Mouse (Mus musculus) ES-E14 (cell line): ENCODE measurements around the gene Camk2n1. TPM values are rescaled to one million over a fixed set of nuclear protein-coding genes. Genes with fewer than 3 reads are reported as not detected.

Experiments
- DNase-seq: peaks from one replicate; pipeline ENCODE4 v3.0.0-alpha.2; 2013; ENCODE audit warnings: low read depth, low spot score
- H3K27ac ChIP-seq: 2 replicates; pipeline ENCODE4 v1.5.1; 2012; ENCODE audit warnings: low read depth, mild to moderate bottlenecking, low read length, moderate library complexity, mixed read lengths; ENCODE audit not compliant: poor library complexity, insufficient read depth, severe bottlenecking
- H3K36me3 ChIP-seq: 2 replicates; pipeline ENCODE4 v1.6.1; 2012; ENCODE audit warnings: mild to moderate bottlenecking, low read length, moderate library complexity, mixed read lengths; ENCODE audit not compliant: control insufficient read depth, poor library complexity, insufficient read depth, severe bottlenecking
- H3K4me1 ChIP-seq, 2 experiments: fragments of 150-350 bp in 1 of 2; sonication (generic) in 1 of 2; 2 replicates each; pipeline ENCODE4 v1.6.1; 2012; ENCODE audit warnings: low read length in 2 of 2, mild to moderate bottlenecking in 1 of 2, mixed read lengths in 1 of 2; ENCODE audit not compliant: control insufficient read depth in 2 of 2, insufficient read depth in 2 of 2, poor library complexity in 1 of 2
- H3K4me3 ChIP-seq, 2 experiments: fragments of 150-350 bp in 1 of 2; sonication (generic) in 1 of 2; 2 replicates each; pipeline ENCODE4 v1.5.1; 2012; ENCODE audit warnings: low read length in 2 of 2, low read depth in 1 of 2, mild to moderate bottlenecking in 1 of 2, mixed read lengths in 1 of 2; ENCODE audit not compliant: insufficient read depth in 1 of 2, poor library complexity in 1 of 2, severe bottlenecking in 1 of 2
- H3K9ac ChIP-seq: 2 replicates; pipeline ENCODE4 v1.6.1; 2012; ENCODE audit warnings: low read depth, mild to moderate bottlenecking, low read length, mixed read lengths; ENCODE audit not compliant: poor library complexity, insufficient read depth, severe bottlenecking
- H3K9me3 ChIP-seq: fragments of 150-350 bp; sonication (generic); 2 replicates; pipeline ENCODE4 v1.6.1; 2012; ENCODE audit warnings: low read depth, mild to moderate bottlenecking, low read length; ENCODE audit not compliant: control insufficient read depth, insufficient read depth
- CHD2 ChIP-seq: IDR thresholded peaks from 2 replicates; pipeline ENCODE4 v1.6.1; 2014; ENCODE audit warnings: mild to moderate bottlenecking, low read depth, low read length, inconsistent platforms
- HCFC1 ChIP-seq: IDR thresholded peaks from 2 replicates; pipeline ENCODE4 v1.6.1; 2012; ENCODE audit warnings: low read length, inconsistent platforms, borderline replicate concordance; ENCODE audit not compliant: insufficient read depth
- MAFK ChIP-seq: IDR thresholded peaks from 2 replicates; pipeline ENCODE4 v1.6.1; 2014; ENCODE audit warnings: mild to moderate bottlenecking, low read depth, low read length, inconsistent platforms; ENCODE audit not compliant: insufficient read depth
- ZC3H11A ChIP-seq: IDR thresholded peaks from 2 replicates; pipeline ENCODE4 v1.6.1; 2012; ENCODE audit warnings: low read depth, mild to moderate bottlenecking, inconsistent platforms, low read length, borderline replicate concordance
- ZNF384 ChIP-seq: IDR thresholded peaks from 2 replicates; pipeline ENCODE4 v1.6.1; 2012; ENCODE audit warnings: low read depth, low read length, inconsistent platforms
- in situ Hi-C, 2 experiments: fragments of 600-800 bp; cut with MboI; formaldehyde crosslinking; loops; one replicate each; pipeline ENCODE4 v1.15.1; 2025; ENCODE audit warnings: low sequenced_read_pairs in 2 of 2, inconsistent platforms in 1 of 2; ENCODE audit not compliant: unreplicated experiment in 2 of 2
- total RNA-seq: library from RNA; depleted of rRNA; stranded (reverse); fragments of 300-350 nt; gene quantifications from 2 replicates; pipeline ENCODE4 v1.2.3, GENCODE M21; 2012; rRNA removed

Camk2n1 gene
- total RNA-seq, 1 experiment: 1.4 TPM

DNA sequence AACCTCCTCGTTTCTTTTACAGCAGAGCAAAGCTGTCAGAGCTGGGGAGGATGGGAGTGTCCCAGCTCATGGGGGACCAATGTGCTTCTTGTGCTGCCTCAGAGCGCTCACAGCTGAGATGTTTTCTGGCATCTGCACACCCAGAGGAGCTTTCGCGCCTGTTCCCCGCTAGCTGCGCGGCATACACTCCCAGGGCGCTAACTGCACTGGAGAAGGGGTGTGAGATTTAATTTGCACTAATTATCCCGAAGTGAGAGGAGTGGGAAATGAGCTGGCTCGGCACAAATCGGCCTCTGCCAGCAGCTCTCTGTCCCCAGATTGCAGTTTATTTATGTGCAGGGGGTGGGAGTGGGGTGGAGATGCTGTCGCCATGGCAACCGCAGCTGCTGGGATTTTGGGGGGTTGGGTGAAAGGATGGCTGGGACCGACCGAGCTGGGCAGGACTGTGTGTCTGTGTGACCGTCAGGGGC is 50.6 kb downstream of the Camk2n1 start:
- H3K4me3 ChIP-seq: no peak overlapping the region
- TF ChIP-seq ZNF384 (no peak), ZC3H11A (no peak), CHD2 (no peak), HCFC1 (no peak), MAFK (no peak)
- H3K4me1 ChIP-seq: peaks cover 0 to under 1% of the 10 kb centered on the region in 2 experiments; a peak in 2 of 4 replicates
- H3K36me3 ChIP-seq: no peaks in the 10 kb centered on the region
- DNase-seq: no peak
- H3K27ac ChIP-seq: no peak overlapping the region
- no peaks in the 10 kb centered on the region for H3K9me3 ChIP-seq
- no peak overlapping the region for H3K9ac ChIP-seq
- in situ Hi-C loops: no loop called here

DNA sequence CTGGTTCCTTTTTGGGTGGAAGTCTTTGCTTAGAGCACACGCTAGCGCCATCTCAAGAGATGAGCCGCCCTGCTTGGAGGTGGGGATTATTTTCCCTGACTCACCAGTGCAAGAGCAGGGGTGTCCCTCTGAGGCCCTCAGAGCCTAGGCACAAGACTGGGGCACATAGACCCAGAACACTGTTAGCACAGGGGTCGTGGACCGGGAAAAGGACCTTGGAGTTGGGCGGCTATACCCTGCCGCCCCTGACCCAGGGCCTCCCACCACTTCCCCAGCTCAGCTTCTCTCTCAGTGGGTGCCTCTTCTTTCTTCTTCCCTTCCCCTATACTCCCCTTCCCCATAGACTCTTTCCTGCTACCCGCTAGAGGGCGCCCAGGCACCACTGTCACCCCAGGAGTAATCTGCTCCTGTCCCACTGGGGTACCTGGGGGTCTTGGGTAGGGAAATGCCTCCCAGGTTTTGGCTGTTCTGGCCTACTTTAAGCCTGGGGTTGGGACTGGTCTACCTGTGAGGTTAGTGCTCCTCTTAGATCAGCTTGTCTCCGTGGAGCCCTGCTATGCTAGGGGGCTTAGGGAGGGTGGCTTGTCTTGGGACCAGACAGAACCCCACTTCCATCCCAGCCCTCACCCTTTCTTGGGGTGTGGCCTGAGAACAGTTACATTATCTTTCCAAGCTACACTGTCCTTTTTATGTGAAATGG is 51.2 kb downstream of the Camk2n1 start:
- no peak overlapping the region for H3K9ac ChIP-seq
- TF ChIP-seq MAFK (no peak), CHD2 (no peak), ZC3H11A (peak; percentile 55), ZNF384 (no peak), HCFC1 (no peak)
- H3K36me3 ChIP-seq: no peaks in the 10 kb centered on the region
- no peaks in the 10 kb centered on the region for H3K9me3 ChIP-seq
- no peak overlapping the region for H3K27ac ChIP-seq
- in situ Hi-C loops: no loop called here
- H3K4me3 ChIP-seq: no peak overlapping the region
- DNase-seq: no peak
- no peaks in the 10 kb centered on the region for H3K4me1 ChIP-seq

DNA sequence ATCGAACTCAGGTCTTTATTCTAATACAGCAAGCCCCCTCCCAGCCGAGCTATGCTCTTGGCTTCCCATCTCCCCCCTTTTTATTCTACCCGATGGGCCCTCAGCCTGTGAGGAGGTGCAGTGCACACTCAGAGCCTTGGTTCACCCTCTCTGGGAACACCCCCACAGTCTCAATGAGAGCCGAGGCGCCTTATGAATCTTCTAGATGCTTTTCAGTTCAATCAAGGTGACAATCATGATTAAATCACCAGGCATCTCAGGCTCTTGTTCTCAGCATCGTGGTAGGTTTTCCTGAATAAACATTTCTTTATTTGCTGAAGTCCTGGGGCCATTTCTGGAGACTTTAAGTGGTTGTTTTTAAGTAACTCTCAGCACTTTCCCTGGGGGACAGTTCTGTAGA is 53.8 kb downstream of the Camk2n1 start:
- no peak for TF ChIP-seq ZC3H11A
- TF ChIP-seq MAFK: no peak
- H3K9ac ChIP-seq: no peak overlapping the region
- no peaks in the 10 kb centered on the region for H3K4me1 ChIP-seq
- in situ Hi-C loops: no loop called here
- no peaks in the 10 kb centered on the region for H3K36me3 ChIP-seq
- H3K9me3 ChIP-seq: no peaks in the 10 kb centered on the region
- no peak overlapping the region for H3K27ac ChIP-seq
- DNase-seq: no peak
- no peak overlapping the region for H3K4me3 ChIP-seq

Other genes with a start within 250 kb of the Camk2n1 start
- gene Hp1bp3, start 238.0 kb upstream of the Camk2n1 start, total RNA-seq: 27.2 and 31.1 TPM in 2 replicates
- 2.9 and 4.6 TPM in 2 replicates for gene Sh2d5, start 203.9 kb upstream of the Camk2n1 start, total RNA-seq
- gene Kif17, start 203.9 kb upstream of the Camk2n1 start, total RNA-seq: 0.40 and 0.63 TPM in 2 replicates
- 317 and 466 TPM in 2 replicates for gene Ddost, start 149.6 kb upstream of the Camk2n1 start, total RNA-seq
- 13.4 and 14.2 TPM in 2 replicates for gene Pink1, start 128.0 kb upstream of the Camk2n1 start, total RNA-seq
- 1.9 and 3.1 TPM in 2 replicates for gene Cda, start 86.3 kb upstream of the Camk2n1 start, total RNA-seq
- gene Fam43b, start 57.8 kb upstream of the Camk2n1 start, total RNA-seq: 0.69 and 0.89 TPM in 2 replicates
- 58.4 and 62.3 TPM in 2 replicates for gene Mul1, start 19.6 kb upstream of the Camk2n1 start, total RNA-seq
- gene Vwa5b1, start 181.6 kb downstream of the Camk2n1 start, total RNA-seq: 0.21 TPM in 1 of 2 replicates, not detected in the other